Mouse (Mus musculus) ES-E14 (cell line): ENCODE measurements at regions not wholly inside any gene's neighbourhood (a gene's known extent, or its start where the extent isn't known, plus 50 kb on each side); places are given as distances from the start of the nearest gene placed in this dataset.

Source experiments
- CHD2 ChIP-seq: IDR thresholded peaks from 2 replicates; pipeline ENCODE4 v1.6.1; 2014; ENCODE audit warnings: mild to moderate bottlenecking, low read depth, low read length, inconsistent platforms
- MAFK ChIP-seq: IDR thresholded peaks from 2 replicates; pipeline ENCODE4 v1.6.1; 2014; ENCODE audit warnings: mild to moderate bottlenecking, low read depth, low read length, inconsistent platforms; ENCODE audit not compliant: insufficient read depth
- ZNF384 ChIP-seq: IDR thresholded peaks from 2 replicates; pipeline ENCODE4 v1.6.1; 2012; ENCODE audit warnings: low read depth, low read length, inconsistent platforms

- TF ChIP-seq MAFK (no peak), CHD2 (no peak), ZNF384 (no peak)
These were observed 112.3 kb upstream of the Tnfsf11 start for GRCm38 (mm10) chr14:78420176-78420575.
